ENCODE assay signal across 11 mouse cellular contexts in genomic region chr9:83615912-83616585, GRCm38 (mm10).
A peak's percentile ranks its signal among the peaks of the same experiment; 100 is the strongest.
DNase-seq lines count a peak whose midpoint lies in the region; ATAC-seq and TF ChIP-seq lines count a peak whose summit lies in the region.
"Had no signal": no experiment of that assay in that cellular context is flagged by ENCODE, and none has a peak within 500 bp of the region (broad histone marks: within the 10 kb centered on the region; RNA-seq: fewer than 3 reads in every experiment).

No protein-coding gene starts in this region.

- CTCF ChIA-PET in Patski (lab: Charles Lee): interaction anchor here (1.5 kb wide), 1 partner anchor 25 kb away, joined by 3 read pairs; no protein-coding TSS in a partner anchor

- TF ChIP-seq CTCF in Patski (IDR thresholded peaks at IDR 0.05): no peak

- POLR2A ChIA-PET in Patski (lab: Charles Lee): no interaction called here

- H3K27ac ChIP-seq in kidney, embryonic 14.5 days (ENCODE audit: low read depth, low read length): no peak overlapping the region; the same call in 1 of the 2 replicates
- H3K27ac ChIP-seq in intestine, embryonic 15.5 days: no peak overlapping the region

- peaks cover 9% of the 10 kb centered on the region; the same call in 1 of the 2 replicates for H3K4me1 ChIP-seq in kidney, embryonic 14.5 days (ENCODE audit: control insufficient read depth, insufficient read depth, low read length)
- peaks cover 8% of the 10 kb centered on the region; the same call in 1 of the 2 replicates for H3K4me1 ChIP-seq in intestine, embryonic 15.5 days (replicated peaks)

- no peaks in the 10 kb centered on the region for H3K27me3 ChIP-seq in kidney, embryonic 14.5 days (ENCODE audit: control insufficient read depth, insufficient read depth, low read length)
- H3K27me3 ChIP-seq in Patski: no peaks in the 10 kb centered on the region
- no peaks in the 10 kb centered on the region for H3K27me3 ChIP-seq in intestine, embryonic 15.5 days (replicated peaks)

- in situ Hi-C loops in Patski (cut with MboI; ENCODE audit: low pct_unique_long_range_greater_than_20kb): no loop called here

- DNase-seq in kidney, adult 18-20 months: no peak
- peak; percentile 49 for DNase-seq in A20 (ENCODE audit: low read depth, low spot score)
- no peak for DNase-seq in Patski (ENCODE audit: low read depth, low spot score)
- no peak for DNase-seq in adrenal gland, postnatal 14 days
- DNase-seq in right cerebral cortex, postnatal 4 days: no peak
- DNase-seq: gastrocnemius, postnatal 14 days; kidney, adult 2 months; right cerebral cortex, adult 18-20 months had no signal

- H3K4me3 ChIP-seq in kidney, embryonic 14.5 days (ENCODE audit: low read length): no peak overlapping the region
- no peak overlapping the region for H3K4me3 ChIP-seq in intestine, embryonic 15.5 days (replicated peaks)

- H3K9me3 ChIP-seq in kidney, embryonic 14.5 days (ENCODE audit: control insufficient read depth, low read length): no peaks in the 10 kb centered on the region
- H3K9me3 ChIP-seq in intestine, embryonic 15.5 days: no peaks in the 10 kb centered on the region
- H3K9me3 ChIP-seq: G1E had no signal

- WGBS in kidney, embryonic 14.5 days: 11% methylated on average over 6 of the region's 6 CpGs
- 29% methylated on average over 6 of the region's 6 CpGs for WGBS in intestine, embryonic 15.5 days

- ATAC-seq in kidney, embryonic 14.5 days (ENCODE audit: low FRiP score, low TSS enrichment): peak; percentile 90
- peak; percentile 26 for ATAC-seq in Patski
- ATAC-seq in intestine, embryonic 15.5 days: peak; percentile 87

- H3K4me2 ChIP-seq in kidney, embryonic 14.5 days (replicated peaks; ENCODE audit: low read depth, low read length): no peak overlapping the region
- H3K4me2 ChIP-seq in intestine, embryonic 15.5 days (replicated peaks): peak overlapping the region; percentile 18

- no peaks in the 10 kb centered on the region for H3K36me3 ChIP-seq in kidney, embryonic 14.5 days (ENCODE audit: control insufficient read depth, insufficient read depth, low read length)
- H3K36me3 ChIP-seq in intestine, embryonic 15.5 days: no peaks in the 10 kb centered on the region
- H3K36me3 ChIP-seq: G1E had no signal

- H3K9ac ChIP-seq in kidney, embryonic 14.5 days (ENCODE audit: low read depth, low read length): no peak overlapping the region
- no peak overlapping the region for H3K9ac ChIP-seq in intestine, embryonic 15.5 days

Comparison
In these comparisons a context has a peak if more than half of its experiments do, and no peak if none do; other contexts are left out.
1. ATAC-seq: peak in every context shown above with its lines; median percentile 90 in kidney, embryonic 14.5 days; 87 in intestine, embryonic 15.5 days; 26 in Patski.